Mouse (Mus musculus) heart, adult 2 months (tissue): ENCODE data around the gene Psmc3ip. TPM values are rescaled to one million over a fixed set of nuclear protein-coding genes. Genes with fewer than 3 reads are reported as not detected.

Experiments used
- DNase-seq, 2 experiments: peaks; one replicate each; pipeline ENCODE4 v3.0.0; 2021
- H3K27ac ChIP-seq: fragments of 200-600 bp; 2 replicates; pipeline ENCODE4 v1.8.1; 2022
- H3K27me3 ChIP-seq: fragments of 200-500 bp; 2 replicates; pipeline ENCODE4 v1.6.1; 2012; ENCODE audit warnings: mild to moderate bottlenecking, low read length, inconsistent platforms, mixed read lengths; ENCODE audit not compliant: control insufficient read depth, insufficient read depth
- H3K36me3 ChIP-seq: fragments of 200-500 bp; 2 replicates; pipeline ENCODE4 v1.6.1; 2012; ENCODE audit warnings: low read length, inconsistent platforms; ENCODE audit not compliant: control insufficient read depth, insufficient read depth
- H3K4me1 ChIP-seq: fragments of 200-500 bp; 2 replicates; pipeline ENCODE4 v1.6.1; 2011; ENCODE audit warnings: low read length; ENCODE audit not compliant: control insufficient read depth, insufficient read depth
- H3K4me3 ChIP-seq: fragments of 200-600 bp; 2 replicates; pipeline ENCODE4 v1.8.1; 2022
- H3K79me2 ChIP-seq: fragments of 200-500 bp; replicated peaks from 2 replicates; pipeline ENCODE4 v1.6.1; 2012; ENCODE audit warnings: mild to moderate bottlenecking, inconsistent platforms, low read length, moderate library complexity, mixed read lengths; ENCODE audit not compliant: control insufficient read depth, insufficient read depth
- H3K9ac ChIP-seq: fragments of 200-500 bp; 2 replicates; pipeline ENCODE4 v1.6.1; 2012; ENCODE audit warnings: low read depth, mild to moderate bottlenecking, control low read depth, inconsistent platforms, low read length, mixed read lengths
- CTCF ChIP-seq: fragments of 200-600 bp; IDR thresholded peaks from 2 replicates; pipeline ENCODE4 v1.8.1; 2022; ENCODE audit warnings: antibody characterized with exemption, mild to moderate bottlenecking, moderate library complexity
- EP300 ChIP-seq: fragments of 200-500 bp; IDR thresholded peaks from 2 replicates; pipeline ENCODE4 v1.6.1; 2011; ENCODE audit warnings: low read depth, low read length, control low read depth; ENCODE audit not compliant: insufficient read depth
- POLR2A ChIP-seq: fragments of 200-500 bp; IDR thresholded peaks from 2 replicates; pipeline ENCODE4 v1.6.1; 2011; ENCODE audit warnings: mild to moderate bottlenecking, low read depth, low read length, control low read depth; ENCODE audit not compliant: insufficient read depth
- WGBS: fragments of 180-500 bp; shearing (Covaris S2); methylation state at CpG from one replicate; pipeline ENCODE4 v1.1.7; 2018; 5-methylcytosine and 5-hydroxymethylcytosine counted together
- intact Hi-C: fragments of 180-260 bp; cut with DNase I; formaldehyde crosslinking; loops from one replicate; pipeline ENCODE4 v1.15.1; 2025
- polyA plus RNA-seq: library from polyadenylated mRNA; depleted of rRNA; stranded (reverse); fragments of >200 nt; gene quantifications from 2 replicates; pipeline ENCODE4 v1.2.3, GENCODE M21; 2012
- total RNA-seq, 2 experiments: library from RNA; stranded (reverse); gene quantifications; 2 replicates each; pipeline ENCODE4 v1.2.3; 2021

The Psmc3ip gene
- total and polyA plus RNA-seq, 3 experiments, result 1.1 to 2.7 (median 1.6) TPM

DNA sequence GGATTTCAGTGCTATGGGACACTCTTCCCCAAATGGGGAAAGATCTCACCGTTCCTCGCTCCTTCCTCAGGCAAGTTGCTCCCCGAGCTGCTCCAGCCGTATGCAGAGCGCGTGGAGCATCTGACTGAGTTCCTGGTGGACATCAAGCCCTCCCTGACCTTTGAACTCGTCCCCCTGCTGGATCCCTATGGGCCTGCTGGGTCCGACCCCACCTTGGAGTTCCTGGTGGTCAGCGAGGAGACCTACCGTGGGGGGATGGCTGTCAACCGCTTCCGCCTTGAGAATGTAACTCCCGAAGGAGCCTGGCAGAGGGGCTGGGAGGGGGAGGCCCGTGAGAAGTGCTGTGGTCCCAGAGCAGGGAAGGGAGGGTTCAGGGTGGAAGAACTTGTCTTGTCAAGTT is 11.0 kb downstream of the Psmc3ip start:
- 87% methylated on average over 14 of the region's 14 CpGs for WGBS
- peaks cover 14% of the 10 kb centered on the region for H3K4me1 ChIP-seq
- H3K27me3 ChIP-seq, result peaks cover 2% of the 10 kb centered on the region; the same call in 1 of the 2 replicates
- no peaks in the 10 kb centered on the region for H3K79me2 ChIP-seq
- intact Hi-C loops, result no loop called here
- H3K4me3 ChIP-seq, result no peak overlapping the region
- no peaks in the 10 kb centered on the region for H3K36me3 ChIP-seq
- DNase-seq, result no peak
- no peak overlapping the region for H3K9ac ChIP-seq
- no peak overlapping the region for H3K27ac ChIP-seq
- no peak for TF ChIP-seq CTCF
- no peak for TF ChIP-seq EP300
- no peak for TF ChIP-seq POLR2A

GRCm38 (mm10) chr11:101083083-101083697 is 12.0 kb downstream of the Psmc3ip start:
- peak overlapping the region; percentile 93 for H3K9ac ChIP-seq
- DNase-seq, result no peak
- intact Hi-C loops, result loop anchor here (2.0 kb wide), 1 partner anchor 94 kb away; no protein-coding TSS in a partner anchor

DNA sequence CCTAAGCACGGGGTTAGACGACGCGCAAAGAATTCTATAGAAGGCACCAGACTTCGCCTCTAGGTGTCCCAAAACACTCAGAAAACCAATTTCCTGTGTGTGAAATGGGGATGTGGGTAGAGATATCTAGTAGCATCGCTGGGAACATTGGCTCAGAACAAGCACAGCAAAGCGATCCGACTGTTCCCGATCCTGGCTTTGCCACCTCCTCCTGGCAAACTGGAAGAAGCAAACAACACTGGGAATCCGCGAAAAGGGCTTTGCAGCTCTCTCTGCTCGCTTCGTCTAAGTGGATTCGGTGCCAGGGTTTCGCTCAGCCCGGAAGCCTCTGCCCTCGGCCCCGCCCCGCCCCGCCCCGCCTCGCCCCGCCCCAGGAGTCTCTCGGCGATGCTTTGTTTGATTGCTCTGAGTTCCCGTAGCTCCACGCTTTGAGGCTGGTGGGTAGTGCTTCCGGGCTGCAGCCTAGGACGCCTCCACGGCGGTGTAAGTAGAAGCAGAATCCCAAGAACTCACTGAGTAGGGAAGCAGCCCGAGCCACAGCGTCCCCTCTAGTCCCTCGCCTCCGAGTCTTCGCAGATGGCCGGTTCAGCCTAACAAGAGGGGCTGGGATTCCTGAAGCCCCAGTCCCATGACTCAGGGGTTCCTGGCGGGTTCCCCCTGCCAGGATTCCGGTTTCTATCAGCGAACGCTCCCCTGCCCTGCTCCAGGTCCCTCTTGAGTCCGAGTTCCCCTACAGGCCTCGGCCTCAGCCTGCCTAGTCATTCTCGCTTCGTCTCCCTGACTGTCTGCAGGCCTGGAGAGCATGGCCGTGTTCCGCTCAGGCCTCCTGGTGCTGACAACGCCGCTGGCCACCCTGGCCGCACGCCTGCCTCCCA is 12.8 kb downstream of the Psmc3ip start, which contains the start of gene Coasy:
Gene Coasy (plus strand): TSS at position 358 of the 875 bp plus-strand sequence.
- no peaks in the 10 kb centered on the region for H3K36me3 ChIP-seq
- intact Hi-C loops, result loop anchor here (2.0 kb wide), 1 partner anchor 94 kb away; no protein-coding TSS in a partner anchor
- peak within 1 kb of the TSS; percentile 78 for H3K4me3 ChIP-seq
- peaks cover 11% of the 10 kb centered on the region for H3K4me1 ChIP-seq
- peak; percentile 86 to 89 for DNase-seq
- under 1% methylated on average over 51 of the region's 51 CpGs for WGBS
- H3K9ac ChIP-seq, result peak within 1 kb of the TSS; percentile 93
- H3K79me2 ChIP-seq, result no peaks in the 10 kb centered on the region
- peaks cover 2% of the 10 kb centered on the region; the same call in 1 of the 2 replicates for H3K27me3 ChIP-seq
- TF ChIP-seq POLR2A (peak; percentile 93), CTCF (peak; percentile 67), EP300 (peak; percentile 84; the same call in 1 of the 2 replicates)
- H3K27ac ChIP-seq, result peak within 1 kb of the TSS; percentile 92

More at GRCm38 (mm10) chr11:101083083-101083697, 12.0 kb downstream of the Psmc3ip start:
- 30% methylated on average over 19 of the region's 19 CpGs for WGBS
- TF ChIP-seq CTCF (no peak), EP300 (no peak), POLR2A (no peak)
- peak overlapping the region; percentile 78 for H3K4me3 ChIP-seq
- H3K79me2 ChIP-seq, result no peaks in the 10 kb centered on the region
- peak overlapping the region; percentile 92 for H3K27ac ChIP-seq
- peaks cover 14% of the 10 kb centered on the region for H3K4me1 ChIP-seq
- H3K36me3 ChIP-seq, result no peaks in the 10 kb centered on the region
- peaks cover 2% of the 10 kb centered on the region; the same call in 1 of the 2 replicates for H3K27me3 ChIP-seq

GRCm38 (mm10) chr11:101081659-101082058 is 13.6 kb downstream of the Psmc3ip start:
- H3K79me2 ChIP-seq, result no peaks in the 10 kb centered on the region
- no peak for DNase-seq
- H3K27me3 ChIP-seq, result peaks cover 2% of the 10 kb centered on the region; the same call in 1 of the 2 replicates
- H3K4me3 ChIP-seq, result peak overlapping the region; percentile 78
- no peaks in the 10 kb centered on the region for H3K36me3 ChIP-seq
- peaks cover 10% of the 10 kb centered on the region for H3K4me1 ChIP-seq
- peak overlapping the region; percentile 66 for H3K9ac ChIP-seq
- intact Hi-C loops, result loop anchor here (2.0 kb wide), 1 partner anchor 95 kb away; no protein-coding TSS in a partner anchor
- H3K27ac ChIP-seq, result peak overlapping the region; percentile 92
- TF ChIP-seq CTCF (no peak), EP300 (no peak), POLR2A (no peak)
- 11% methylated on average over 10 of the region's 10 CpGs for WGBS

DNA sequence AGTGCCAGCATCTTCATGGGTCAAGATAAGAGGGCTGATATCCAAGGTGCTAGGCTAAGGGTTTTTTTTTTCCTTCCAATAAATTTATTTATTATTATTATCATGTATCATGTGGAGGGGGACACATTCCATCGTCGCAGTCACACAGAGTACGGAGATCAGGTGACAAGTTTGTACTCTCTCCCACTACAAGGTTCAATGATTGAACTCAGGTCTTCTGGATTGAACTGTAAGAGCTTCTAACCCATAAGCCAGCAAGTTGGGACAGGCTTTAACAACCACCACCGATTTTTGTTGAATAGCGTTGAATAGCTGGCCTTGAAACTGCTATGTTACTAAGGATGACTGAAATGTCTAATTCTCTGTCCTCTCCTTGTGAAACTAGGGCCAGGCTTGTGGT is 14.8 kb downstream of the Psmc3ip start:
- DNase-seq, result no peak
- Histone ChIP-seq H3K79me2 (no peaks in the 10 kb centered on the region), H3K9ac (no peak overlapping the region), H3K4me1 (peaks cover 7% of the 10 kb centered on the region), H3K36me3 (no peaks in the 10 kb centered on the region), H3K4me3 (no peak overlapping the region), H3K27me3 (peaks cover 2% of the 10 kb centered on the region; the same call in 1 of the 2 replicates), H3K27ac (no peak overlapping the region)
- intact Hi-C loops, result no loop called here
- WGBS, result 87% methylated on average over 5 of the region's 5 CpGs
- TF ChIP-seq CTCF (no peak), EP300 (no peak)

DNA sequence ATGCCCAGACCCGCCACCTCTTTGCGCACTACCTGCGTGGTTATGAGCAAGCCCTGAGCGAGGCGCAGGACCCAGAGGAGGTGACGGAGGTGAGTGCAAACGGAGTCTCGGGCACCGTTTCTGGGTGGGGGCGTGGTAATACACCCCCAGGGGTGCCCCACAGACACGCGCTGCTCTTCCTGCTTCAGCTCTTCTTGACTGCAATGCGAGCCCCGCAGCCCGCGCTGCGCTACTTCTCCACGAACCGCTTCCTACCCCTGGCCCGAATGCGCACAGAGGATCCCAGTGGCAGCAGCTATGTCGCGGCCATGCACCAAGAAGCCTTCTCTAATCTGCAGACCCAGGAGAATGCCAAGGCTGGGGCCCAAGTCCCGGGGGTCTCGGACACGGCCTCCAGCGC is 15.5 kb downstream of the Psmc3ip start:
- Histone ChIP-seq H3K27me3 (peaks cover 2% of the 10 kb centered on the region; the same call in 1 of the 2 replicates), H3K27ac (no peak overlapping the region)
- TF ChIP-seq POLR2A (no peak), EP300 (no peak)

More for the DNA sequence above, 15.5 kb downstream of the Psmc3ip start:
- Histone ChIP-seq H3K4me3 (no peak overlapping the region), H3K4me1 (peaks cover 7% of the 10 kb centered on the region), H3K36me3 (no peaks in the 10 kb centered on the region), H3K79me2 (no peaks in the 10 kb centered on the region), H3K9ac (no peak overlapping the region)
- 32% methylated on average over 27 of the region's 27 CpGs for WGBS
- intact Hi-C loops, result no loop called here
- no peak for DNase-seq
